Mouse (Mus musculus): ENCODE results near the gene Olfr1132.
"Not testable (repeated sequence)": the region's sequence is repeated elsewhere in the genome, so short reads cannot be mapped to it uniquely, and the experiment has no call there.

Gene Olfr1132

GRCm38 (mm10) chr2:87637435-87637834 lies at the start of gene Olfr1132:
TSS of gene Olfr1132 (minus strand) at chr2:87637535.
- in situ Hi-C loops (cut with MboI; ENCODE audit: unreplicated experiment in 2 of 2): no loop called here

GRCm38 (mm10) chr2:87673564-87673963 lies 36.2 kb upstream of the Olfr1132 start, which contains the start of gene Olfr1135:
TSS of gene Olfr1135 (minus strand) at chr2:87673664.
- in situ Hi-C loops (cut with MboI; ENCODE audit: unreplicated experiment in 2 of 2): no loop called here

DNA sequence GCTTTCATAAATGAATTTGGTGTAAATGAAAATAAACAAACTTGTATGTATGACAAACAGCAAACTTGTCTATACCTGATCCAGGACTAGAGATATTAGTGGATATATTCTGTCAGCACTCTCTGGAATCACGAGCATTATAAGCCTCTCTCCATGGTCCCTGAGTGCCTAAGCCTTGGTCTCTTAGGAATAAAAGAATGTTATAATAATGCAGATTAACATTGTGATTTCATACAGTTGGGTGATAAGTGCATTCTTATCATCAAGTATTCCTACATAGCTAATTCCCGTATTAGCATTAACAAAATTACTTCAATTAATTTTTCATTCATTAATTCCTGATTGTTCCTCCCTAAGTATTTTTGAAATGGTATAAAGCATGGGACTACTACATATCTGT lies 21.0 kb upstream of the Olfr1132 start, which contains the start of gene Olfr1134:
Gene Olfr1134 (minus strand): TSS at position 101 of the 400 bp plus-strand sequence.
- in situ Hi-C loops (cut with MboI; ENCODE audit: unreplicated experiment in 2 of 2): no loop called here

DNA sequence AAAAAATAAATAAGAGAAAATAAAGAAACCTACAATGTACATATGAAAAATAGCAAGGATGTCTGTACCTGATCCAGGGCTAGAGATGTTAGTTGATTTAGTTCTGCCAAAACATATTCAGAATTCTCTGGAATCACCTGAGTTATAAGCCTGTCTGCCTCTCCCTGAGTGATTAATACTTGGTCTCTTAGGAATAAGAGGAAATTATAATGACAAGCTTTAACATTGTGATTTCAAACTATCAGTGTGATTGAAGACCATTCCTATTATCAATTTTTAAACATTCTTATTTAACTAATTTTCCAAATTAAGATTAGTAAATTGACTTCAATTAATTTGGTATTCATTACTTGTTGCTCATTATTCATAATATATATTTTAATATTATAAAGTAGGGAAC lies 9.9 kb upstream of the Olfr1132 start, which contains the start of gene Olfr1133:
Gene Olfr1133 (minus strand): TSS at position 101 of the 400 bp plus-strand sequence.
- in situ Hi-C loops (cut with MboI; ENCODE audit: unreplicated experiment in 2 of 2): no loop called here

- in situ Hi-C loops (cut with MboI; ENCODE audit: unreplicated experiment in 2 of 2): no loop called here
Observed at GRCm38 (mm10) chr2:87642441-87642840, 5.1 kb upstream of the Olfr1132 start.

- in situ Hi-C loops (cut with MboI; ENCODE audit: unreplicated experiment in 2 of 2): no loop called here
Observed at GRCm38 (mm10) chr2:87626804-87627203, 10.5 kb downstream of the Olfr1132 start, which contains the start of gene Olfr1131. TSS of gene Olfr1131 (plus strand) at chr2:87627104.

- in situ Hi-C loops (cut with MboI; ENCODE audit: unreplicated experiment in 2 of 2): not testable (repeated sequence)
Observed at GRCm38 (mm10) chr2:87605912-87606311, 31.4 kb downstream of the Olfr1132 start, which contains the start of gene Olfr1130. TSS of gene Olfr1130 (plus strand) at chr2:87606212.
